Mouse (Mus musculus) neural tube, embryonic 15.5 days (tissue): ENCODE measurements at regions not wholly inside any gene's neighbourhood (a gene's known extent, or its start where the extent isn't known, plus 50 kb on each side); places are given as distances from the start of the nearest gene placed in this dataset.

ENCODE experiments used
- ATAC-seq: fragments of 200-750 bp; cut with Nextera tagmentation; 2 replicates; pipeline ENCODE4 v1.8.0; 2017; ENCODE audit warnings: mild to moderate bottlenecking, moderate TSS enrichment, moderate library complexity; ENCODE audit not compliant: low FRiP score
- H3K27ac ChIP-seq: fragments of 300-500 bp; sonication (generic); replicated peaks from 2 replicates; pipeline ENCODE4 v1.5.1; 2015; ENCODE audit warnings: mild to moderate bottlenecking, inconsistent platforms
- H3K27me3 ChIP-seq: fragments of 300-500 bp; sonication (generic); replicated peaks from 2 replicates; pipeline ENCODE4 v1.6.1; 2015; ENCODE audit warnings: inconsistent platforms
- H3K36me3 ChIP-seq: fragments of 300-500 bp; sonication (generic); 2 replicates; pipeline ENCODE4 v1.6.1; 2015; ENCODE audit warnings: inconsistent platforms
- H3K4me1 ChIP-seq: fragments of 300-500 bp; sonication (generic); 2 replicates; pipeline ENCODE4 v1.6.1; 2015; ENCODE audit warnings: inconsistent platforms
- H3K4me2 ChIP-seq: fragments of 300-500 bp; sonication (generic); 2 replicates; pipeline ENCODE4 v1.6.1; 2015; ENCODE audit warnings: inconsistent platforms, mild to moderate bottlenecking, moderate library complexity
- H3K4me3 ChIP-seq: fragments of 300-500 bp; sonication (generic); replicated peaks from 2 replicates; pipeline ENCODE4 v1.5.1; 2015; ENCODE audit warnings: mild to moderate bottlenecking, inconsistent platforms
- H3K9ac ChIP-seq: fragments of 300-500 bp; sonication (generic); replicated peaks from 2 replicates; pipeline ENCODE4 v1.6.1; 2015; ENCODE audit warnings: mild to moderate bottlenecking, inconsistent platforms
- H3K9me3 ChIP-seq: fragments of 300-500 bp; sonication (generic); replicated peaks from 2 replicates; pipeline ENCODE4 v1.6.1; 2016; ENCODE audit warnings: inconsistent platforms
- WGBS: fragments of 180-500 bp; shearing (Covaris S2); methylation state at CpG from one replicate; pipeline ENCODE4 v1.1.7; 2015; ENCODE audit warnings: mixed read lengths; 5-methylcytosine and 5-hydroxymethylcytosine counted together

DNA sequence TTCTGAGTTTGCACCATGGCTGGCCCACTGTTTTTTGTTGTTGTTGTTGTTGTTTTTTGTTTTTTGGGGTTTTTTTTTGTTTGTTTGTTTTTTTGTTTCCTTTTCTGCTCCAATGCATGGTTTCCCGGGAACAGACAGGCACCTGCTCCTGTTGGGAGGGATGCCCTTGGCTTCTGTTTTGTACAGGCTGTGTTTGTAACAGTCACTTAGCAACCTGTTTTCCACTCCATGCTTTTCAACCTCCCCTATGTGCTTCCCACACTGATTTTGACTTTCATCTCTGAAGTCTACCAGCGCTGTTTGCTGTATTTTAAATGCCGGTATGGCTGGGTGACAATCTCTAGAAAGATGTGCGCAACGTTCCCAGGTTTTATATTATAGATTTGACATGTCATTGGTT lies 402.6 kb downstream of the Tmem161b start:
- no peak overlapping the region for H3K9ac ChIP-seq
- no peaks in the 10 kb centered on the region for H3K27me3 ChIP-seq
- H3K4me2 ChIP-seq, result no peak overlapping the region
- H3K27ac ChIP-seq, result no peak overlapping the region
- no peaks in the 10 kb centered on the region for H3K4me1 ChIP-seq
- H3K36me3 ChIP-seq, result no peaks in the 10 kb centered on the region
- 60% methylated on average over 5 of the region's 5 CpGs for WGBS
- ATAC-seq, result 0 out of 2 replicates have a peak, but pooled peaks have one; percentile 24
- no peak overlapping the region for H3K4me3 ChIP-seq
- no peaks in the 10 kb centered on the region for H3K9me3 ChIP-seq

DNA sequence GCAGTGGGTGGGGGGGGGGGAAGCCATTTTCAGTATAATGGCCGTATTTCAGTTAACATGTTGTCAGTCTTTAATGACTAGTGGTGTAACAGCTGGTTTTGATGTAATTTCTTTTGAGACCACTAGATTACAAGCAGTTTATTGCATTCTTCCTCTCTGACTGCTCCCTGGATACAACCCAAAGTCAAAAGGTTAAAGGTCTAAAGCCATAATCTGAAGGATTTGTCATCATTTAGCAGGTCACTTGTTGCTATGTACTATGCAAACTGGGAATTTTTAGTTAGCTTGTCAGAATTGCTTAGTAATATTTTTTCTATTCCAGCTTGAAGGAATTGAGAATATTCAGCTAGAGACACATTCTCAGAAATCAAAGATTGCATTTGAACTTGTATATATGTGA lies 403.4 kb downstream of the Tmem161b start:
- H3K27me3 ChIP-seq, result no peaks in the 10 kb centered on the region
- 7% methylated on average over 1 of the region's 1 CpGs for WGBS
- H3K9me3 ChIP-seq, result no peaks in the 10 kb centered on the region
- H3K4me1 ChIP-seq, result no peaks in the 10 kb centered on the region
- ATAC-seq, result no peak
- no peaks in the 10 kb centered on the region for H3K36me3 ChIP-seq
- no peak overlapping the region for H3K9ac ChIP-seq
- no peak overlapping the region for H3K4me2 ChIP-seq
- H3K27ac ChIP-seq, result no peak overlapping the region
- H3K4me3 ChIP-seq, result no peak overlapping the region

DNA sequence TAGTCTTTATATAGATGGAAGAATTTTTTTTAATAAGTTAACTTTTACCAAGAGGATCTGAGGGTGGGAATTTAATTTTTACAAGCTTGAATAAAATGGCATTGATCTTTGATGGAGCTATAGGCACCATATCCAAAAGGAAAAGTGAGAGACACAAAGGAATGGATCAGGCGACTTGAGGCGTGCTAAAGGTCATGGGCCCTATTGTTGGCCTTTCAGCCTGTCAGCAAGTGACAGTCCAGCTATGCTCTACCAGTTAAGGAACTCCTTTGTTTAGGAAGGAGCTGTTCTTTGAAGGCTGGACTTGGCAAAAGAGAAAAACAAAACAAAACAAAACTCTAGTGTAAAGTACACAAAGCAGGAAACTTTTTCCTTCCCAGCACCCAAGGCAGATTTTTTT lies 403.8 kb downstream of the Tmem161b start:
- no peak for ATAC-seq
- Histone ChIP-seq H3K9ac (no peak overlapping the region), H3K36me3 (no peaks in the 10 kb centered on the region), H3K9me3 (no peaks in the 10 kb centered on the region), H3K4me1 (no peaks in the 10 kb centered on the region), H3K4me3 (no peak overlapping the region), H3K27ac (no peak overlapping the region), H3K4me2 (no peak overlapping the region), H3K27me3 (no peaks in the 10 kb centered on the region)
- WGBS, result 7% methylated on average over 2 of the region's 2 CpGs

DNA sequence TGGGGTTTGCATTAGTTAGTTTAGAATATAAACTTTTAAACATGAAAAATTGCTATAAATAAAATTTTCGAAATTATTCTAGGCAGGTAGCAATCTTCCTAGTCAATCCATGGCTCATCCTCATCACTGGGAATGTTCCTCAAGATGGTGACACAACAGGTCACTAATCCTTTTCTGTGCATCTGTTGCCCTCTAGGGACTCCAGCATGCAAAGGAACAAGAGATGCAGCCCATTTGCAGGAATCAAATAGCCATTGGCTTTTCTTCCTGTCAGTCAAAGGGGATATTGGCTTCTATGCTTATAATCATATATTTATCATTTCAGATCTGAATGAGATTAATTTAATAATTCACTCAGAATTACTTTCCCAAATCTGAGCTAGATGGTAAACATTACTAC lies 404.3 kb downstream of the Tmem161b start:
- H3K27ac ChIP-seq, result no peak overlapping the region
- no peaks in the 10 kb centered on the region for H3K36me3 ChIP-seq
- H3K27me3 ChIP-seq, result no peaks in the 10 kb centered on the region
- no peak overlapping the region for H3K4me2 ChIP-seq
- H3K9ac ChIP-seq, result no peak overlapping the region
- no peak for ATAC-seq
- no peaks in the 10 kb centered on the region for H3K9me3 ChIP-seq
- 23% methylated on average over 1 of the region's 1 CpGs for WGBS
- H3K4me1 ChIP-seq, result no peaks in the 10 kb centered on the region
- H3K4me3 ChIP-seq, result no peak overlapping the region

DNA sequence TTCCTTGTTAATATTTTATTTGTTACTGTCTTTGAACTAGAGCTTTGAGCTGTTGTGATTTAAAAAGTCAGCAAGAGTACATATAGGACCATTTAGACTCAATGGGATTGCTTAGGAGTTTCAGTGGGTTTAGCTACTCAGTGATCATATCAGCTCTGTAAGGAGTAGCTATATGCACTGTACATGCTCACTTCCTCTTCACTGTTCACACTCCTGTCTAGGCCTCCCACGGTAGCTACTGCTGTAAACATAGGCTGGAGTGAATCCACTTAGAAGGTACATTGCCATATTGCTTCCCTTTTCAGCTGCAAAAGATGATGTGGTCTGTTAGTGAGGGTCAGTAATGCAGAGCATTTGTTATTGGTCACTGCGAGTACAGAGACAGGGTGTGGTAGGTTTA lies 408.6 kb downstream of the Tmem161b start:
- Histone ChIP-seq H3K27ac (no peak overlapping the region), H3K4me3 (no peak overlapping the region), H3K4me1 (no peaks in the 10 kb centered on the region), H3K27me3 (no peaks in the 10 kb centered on the region), H3K36me3 (no peaks in the 10 kb centered on the region), H3K9me3 (no peaks in the 10 kb centered on the region), H3K4me2 (no peak overlapping the region), H3K9ac (no peak overlapping the region)
- no peak for ATAC-seq
- 92% methylated on average over 2 of the region's 2 CpGs for WGBS

DNA sequence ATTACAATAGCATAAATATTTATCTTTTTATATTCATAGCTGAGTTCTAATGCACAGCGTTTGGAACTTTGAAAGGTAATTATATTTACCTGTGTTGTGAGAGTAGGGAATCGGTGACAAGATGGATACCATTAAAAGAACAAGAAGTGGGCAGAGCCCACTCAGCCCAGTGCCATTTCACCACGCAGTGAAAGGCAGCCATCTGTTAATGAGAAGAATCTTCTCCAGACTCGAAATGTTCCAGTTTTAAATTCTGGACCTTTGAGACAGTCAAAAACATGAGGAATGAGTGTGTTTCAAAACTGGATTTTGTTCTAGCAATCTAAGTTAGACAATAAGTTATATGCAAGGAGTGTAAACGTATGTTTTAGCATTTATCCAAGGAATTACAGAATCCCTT lies 410.4 kb downstream of the Tmem161b start:
- H3K9me3 ChIP-seq, result no peaks in the 10 kb centered on the region
- no peaks in the 10 kb centered on the region for H3K36me3 ChIP-seq
- H3K27me3 ChIP-seq, result no peaks in the 10 kb centered on the region
- H3K9ac ChIP-seq, result no peak overlapping the region
- no peaks in the 10 kb centered on the region for H3K4me1 ChIP-seq
- ATAC-seq, result no peak
- WGBS, result 86% methylated on average over 5 of the region's 5 CpGs
- no peak overlapping the region for H3K4me3 ChIP-seq
- H3K4me2 ChIP-seq, result no peak overlapping the region
- no peak overlapping the region for H3K27ac ChIP-seq

DNA sequence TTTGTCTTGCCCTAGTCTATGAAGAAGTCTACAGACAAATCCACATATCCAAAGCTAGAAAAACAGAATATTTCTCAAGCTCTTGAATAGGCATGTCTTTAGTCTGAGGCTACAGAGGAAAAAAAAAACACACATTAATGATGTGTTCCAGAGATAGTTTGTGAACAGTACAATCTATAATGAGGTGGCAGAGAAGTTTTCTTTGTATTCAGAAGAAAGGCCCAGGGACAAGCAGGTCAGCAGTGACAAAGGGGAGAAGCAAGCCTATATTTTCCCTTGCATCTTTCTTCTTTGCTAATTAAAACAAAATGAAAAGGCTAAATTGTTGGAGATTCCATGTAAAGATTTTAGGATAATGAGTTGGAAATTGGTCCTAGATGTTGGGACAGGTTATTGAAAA lies 414.7 kb downstream of the Tmem161b start:
- ATAC-seq, result no peak
- no peak overlapping the region for H3K4me2 ChIP-seq

DNA sequence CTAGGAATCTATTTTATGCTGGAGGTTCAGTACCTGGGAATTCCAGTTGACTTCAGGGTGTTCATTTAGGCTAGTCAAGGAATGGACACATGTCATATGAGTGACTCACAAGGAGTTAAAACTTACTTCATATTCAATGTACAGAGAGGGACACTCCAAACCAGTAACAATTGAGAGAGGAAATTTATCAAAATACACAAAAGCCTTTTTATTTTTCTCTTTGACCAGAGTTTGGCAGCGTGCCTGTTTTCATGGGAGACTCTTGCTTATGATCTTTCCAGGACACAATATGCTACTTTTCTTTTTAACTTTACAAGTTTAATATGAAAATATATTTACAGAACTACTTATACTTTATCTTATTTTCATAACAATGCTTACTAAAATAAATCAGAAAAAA lies 415.5 kb downstream of the Tmem161b start:
- no peaks in the 10 kb centered on the region for H3K36me3 ChIP-seq
- no peak for ATAC-seq
- no peak overlapping the region for H3K4me3 ChIP-seq
- H3K27me3 ChIP-seq, result no peaks in the 10 kb centered on the region
- WGBS, result 94% methylated on average over 1 of the region's 1 CpGs
- H3K4me2 ChIP-seq, result no peak overlapping the region
- H3K9me3 ChIP-seq, result no peaks in the 10 kb centered on the region
- H3K27ac ChIP-seq, result no peak overlapping the region
- no peaks in the 10 kb centered on the region for H3K4me1 ChIP-seq
- H3K9ac ChIP-seq, result no peak overlapping the region

More for the DNA sequence above, 414.7 kb downstream of the Tmem161b start:
- no peaks in the 10 kb centered on the region for H3K27me3 ChIP-seq
- H3K4me1 ChIP-seq, result no peaks in the 10 kb centered on the region
- no peaks in the 10 kb centered on the region for H3K36me3 ChIP-seq
- no peak overlapping the region for H3K27ac ChIP-seq
- no peak overlapping the region for H3K4me3 ChIP-seq
- no peak overlapping the region for H3K9ac ChIP-seq
- no peaks in the 10 kb centered on the region for H3K9me3 ChIP-seq

DNA sequence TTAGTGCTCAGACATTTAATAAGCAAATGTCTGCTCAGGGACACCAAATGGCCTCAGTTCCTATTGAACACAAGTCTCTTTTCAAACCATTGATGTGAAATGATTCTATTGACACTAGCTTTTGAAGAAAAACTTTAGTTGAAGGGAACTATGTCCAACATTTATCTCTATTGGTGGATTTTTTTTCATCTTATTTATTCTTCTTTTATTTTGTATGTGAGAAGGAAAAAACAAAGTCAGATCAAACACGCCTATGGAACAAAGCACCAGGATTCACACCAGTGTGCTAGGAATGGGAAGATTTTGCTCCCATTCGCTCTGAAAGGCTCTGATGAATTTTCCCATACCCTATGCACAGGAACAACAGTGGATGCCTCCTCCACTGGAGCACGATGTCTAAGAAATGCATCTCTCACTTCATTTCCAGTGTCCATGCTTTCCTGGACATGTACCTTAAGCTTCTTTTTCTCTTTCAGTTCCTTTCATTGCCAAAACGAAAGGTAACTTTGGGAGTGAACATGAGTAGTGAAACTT lies 416.4 kb downstream of the Tmem161b start:
- ATAC-seq, result no peak
- no peaks in the 10 kb centered on the region for H3K9me3 ChIP-seq
- H3K36me3 ChIP-seq, result no peaks in the 10 kb centered on the region
- H3K9ac ChIP-seq, result no peak overlapping the region
- H3K4me2 ChIP-seq, result no peak overlapping the region
- WGBS, result 65% methylated on average over 4 of the region's 4 CpGs
- H3K4me1 ChIP-seq, result no peaks in the 10 kb centered on the region
- no peak overlapping the region for H3K4me3 ChIP-seq
- H3K27me3 ChIP-seq, result no peaks in the 10 kb centered on the region
- no peak overlapping the region for H3K27ac ChIP-seq

DNA sequence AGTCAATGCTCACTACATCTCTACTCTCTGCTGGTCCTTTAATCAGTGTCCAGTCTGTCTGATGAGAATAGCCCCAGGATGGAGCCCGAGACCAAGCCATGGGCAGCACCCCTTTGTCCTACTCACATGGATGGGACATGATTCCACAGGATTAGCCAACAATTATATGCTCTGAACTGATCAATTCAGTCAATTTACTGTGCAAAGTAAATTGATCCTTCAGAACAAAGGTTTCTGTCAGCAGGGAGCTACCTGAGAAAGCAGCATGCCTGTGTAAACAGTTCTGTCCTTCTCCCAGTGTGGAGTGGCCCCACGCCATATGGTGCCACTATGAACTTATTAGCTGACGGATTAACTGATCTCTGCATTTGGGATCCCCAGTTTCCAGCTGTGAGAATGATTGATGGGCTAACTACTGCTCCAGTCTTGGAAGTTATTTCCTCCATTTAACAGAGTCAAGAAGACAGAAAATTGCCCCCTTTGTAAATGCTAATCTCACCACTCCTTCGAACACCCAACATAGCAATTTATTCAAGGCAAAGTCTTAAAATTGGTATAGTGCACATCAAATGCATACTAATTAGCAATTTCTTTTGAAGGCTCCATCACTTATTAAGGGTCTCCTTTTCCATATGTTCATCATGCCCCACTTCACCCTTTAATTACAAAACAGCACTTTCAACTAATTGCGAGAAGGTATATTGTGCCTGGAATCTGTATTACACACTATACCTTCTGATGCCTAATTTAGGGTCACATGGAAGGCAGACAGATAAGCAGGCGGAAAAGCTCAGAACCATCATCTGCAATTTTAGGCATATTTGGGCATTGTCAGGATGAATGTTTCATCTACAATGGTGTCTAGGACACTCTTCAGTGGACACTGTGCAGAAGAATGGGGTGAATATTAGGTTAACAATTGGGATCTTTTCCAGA lies 417.3 kb downstream of the Tmem161b start:
- ATAC-seq, result no peak

DNA sequence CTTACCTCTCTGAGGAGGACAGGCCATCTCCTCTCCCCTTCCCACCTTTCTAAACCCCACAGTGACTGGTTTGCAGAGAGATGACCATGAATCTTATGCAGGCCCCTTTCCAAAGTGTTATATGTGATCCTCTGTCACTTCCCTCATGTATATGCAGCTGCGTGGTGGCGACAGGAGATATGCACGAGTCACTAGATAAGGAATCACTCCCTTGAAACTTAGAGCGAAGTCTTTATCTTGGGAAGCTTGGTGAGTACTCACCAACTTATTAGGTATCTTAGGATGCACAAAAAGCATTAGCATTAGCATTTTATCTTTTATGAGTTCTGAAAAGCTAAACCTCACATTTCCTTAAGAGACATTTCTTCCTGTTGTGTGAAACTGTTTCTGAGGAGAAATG lies 421.9 kb downstream of the Tmem161b start:
- no peak for ATAC-seq
- H3K36me3 ChIP-seq, result no peaks in the 10 kb centered on the region
- H3K4me3 ChIP-seq, result no peak overlapping the region
- no peak overlapping the region for H3K4me2 ChIP-seq
- no peak overlapping the region for H3K9ac ChIP-seq
- no peaks in the 10 kb centered on the region for H3K27me3 ChIP-seq
- H3K27ac ChIP-seq, result no peak overlapping the region
- no peaks in the 10 kb centered on the region for H3K9me3 ChIP-seq
- H3K4me1 ChIP-seq, result no peaks in the 10 kb centered on the region
- 92% methylated on average over 4 of the region's 4 CpGs for WGBS

More for the DNA sequence above, 417.3 kb downstream of the Tmem161b start:
- no peaks in the 10 kb centered on the region for H3K27me3 ChIP-seq
- H3K4me3 ChIP-seq, result no peak overlapping the region
- no peaks in the 10 kb centered on the region for H3K9me3 ChIP-seq
- no peaks in the 10 kb centered on the region for H3K4me1 ChIP-seq
- no peak overlapping the region for H3K9ac ChIP-seq
- no peak overlapping the region for H3K27ac ChIP-seq
- WGBS, result 36% methylated on average over 6 of the region's 6 CpGs
- no peaks in the 10 kb centered on the region for H3K36me3 ChIP-seq
- H3K4me2 ChIP-seq, result no peak overlapping the region

DNA sequence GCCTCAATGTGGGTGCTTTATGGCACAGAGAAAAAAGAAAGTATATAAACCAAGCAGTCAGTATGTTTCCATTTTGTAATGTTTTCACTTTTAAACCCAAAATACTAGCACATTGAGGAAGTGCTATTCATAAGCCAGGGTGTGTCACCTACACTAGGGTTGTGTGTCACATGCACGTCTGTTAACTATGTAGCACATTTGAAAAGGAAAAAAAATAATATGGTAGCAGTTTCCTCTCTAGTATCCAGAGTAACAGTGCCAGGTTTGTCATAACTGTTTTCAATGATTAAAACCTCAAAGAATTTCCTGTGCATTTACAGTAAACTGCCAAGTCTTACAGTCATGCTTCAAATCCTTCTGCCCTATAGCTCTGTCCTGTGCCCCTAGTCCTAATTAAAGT lies 424.8 kb downstream of the Tmem161b start:
- Histone ChIP-seq H3K4me2 (no peak overlapping the region), H3K4me3 (no peak overlapping the region), H3K9ac (no peak overlapping the region), H3K4me1 (no peaks in the 10 kb centered on the region), H3K36me3 (no peaks in the 10 kb centered on the region), H3K27ac (no peak overlapping the region), H3K27me3 (no peaks in the 10 kb centered on the region), H3K9me3 (no peaks in the 10 kb centered on the region)
- no peak for ATAC-seq
- WGBS, result 89% methylated on average over 1 of the region's 1 CpGs
